Mouse (Mus musculus) forebrain, embryonic 10.5 days (tissue): ENCODE measurements around the gene Pop7. TPM values are rescaled to one million over a fixed set of nuclear protein-coding genes. Genes with fewer than 3 reads are reported as not detected.

Source experiments
- DNase-seq: peaks from one replicate; pipeline ENCODE4 v3.0.0-alpha.2; 2017; ENCODE audit warnings: low spot score; ENCODE audit errors: extremely low spot score
- H3K27ac ChIP-seq: fragments of 300-500 bp; sonication (generic); 2 replicates; pipeline ENCODE4 v1.5.1; 2016; ENCODE audit warnings: mild to moderate bottlenecking
- H3K27me3 ChIP-seq: fragments of 300-500 bp; sonication (generic); 2 replicates; pipeline ENCODE4 v1.6.1; 2016; ENCODE audit warnings: mild to moderate bottlenecking; ENCODE audit not compliant: poor library complexity, severe bottlenecking
- H3K36me3 ChIP-seq: fragments of 300-500 bp; sonication (generic); replicated peaks from 2 replicates; pipeline ENCODE4 v1.6.1; 2016; ENCODE audit warnings: mild to moderate bottlenecking, moderate library complexity
- H3K4me1 ChIP-seq: fragments of 300-500 bp; sonication (generic); 2 replicates; pipeline ENCODE4 v1.6.1; 2016
- H3K4me3 ChIP-seq: fragments of 300-500 bp; sonication (generic); 2 replicates; pipeline ENCODE4 v1.5.1; 2016; ENCODE audit warnings: mild to moderate bottlenecking, moderate library complexity
- H3K9me3 ChIP-seq: fragments of 300-500 bp; sonication (generic); 2 replicates; pipeline ENCODE4 v1.6.1; 2016; ENCODE audit warnings: mild to moderate bottlenecking, moderate library complexity
- WGBS: fragments of 180-500 bp; shearing (Covaris S2); methylation state at CpG from one replicate; pipeline ENCODE4 v1.1.7; 2016; 5-methylcytosine and 5-hydroxymethylcytosine counted together
- microRNA-seq: library from miRNA; unstranded; fragments of <30 nt; microRNA quantifications from one replicate; pipeline ENCODE4, GENCODE M21; 2017
- polyA plus RNA-seq: library from polyadenylated mRNA; unstranded; fragments of >200 nt; fragmentation: Nextera tagmentation; extraction: Ambion mirVana; gene quantifications from 2 replicates; pipeline ENCODE4 v1.2.1, GENCODE M21; 2016

Pop7 gene
- polyA plus RNA-seq, 1 experiment from 2014 or later, result 56.1 TPM

DNA sequence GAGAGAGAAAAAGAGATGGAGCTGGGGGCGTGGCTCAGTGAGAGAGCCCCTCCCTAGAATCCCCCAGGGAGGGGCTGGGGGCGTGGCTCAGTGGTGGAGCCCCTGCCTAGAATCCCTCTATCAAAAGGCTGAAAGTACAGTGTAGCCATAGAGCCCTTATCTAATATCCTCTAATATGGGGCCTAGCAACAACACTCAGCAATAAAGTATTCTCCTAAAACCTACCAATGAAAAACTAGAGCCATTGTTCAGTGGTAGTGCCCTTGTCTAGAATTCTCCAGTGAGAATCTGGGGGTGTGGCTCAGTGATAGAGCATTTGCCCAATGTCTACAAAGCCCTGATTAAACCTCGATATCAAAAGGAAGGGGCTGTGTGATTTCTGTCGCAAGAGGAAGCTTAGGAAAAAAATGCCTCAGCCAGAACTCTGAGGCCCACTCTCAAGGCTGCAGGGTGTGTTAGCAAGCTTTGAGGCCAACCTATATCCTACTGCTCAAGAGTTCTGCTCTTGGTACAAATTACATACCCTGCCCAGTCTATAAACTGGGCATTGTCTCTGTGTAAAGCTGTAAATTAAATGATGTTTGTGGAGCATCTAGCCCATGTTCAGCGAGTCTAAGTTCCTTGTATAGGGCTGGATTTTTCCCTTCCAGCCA lies 29.9 kb downstream of the Pop7 start:
- peaks cover 7% of the 10 kb centered on the region for H3K4me1 ChIP-seq
- no peaks in the 10 kb centered on the region for H3K9me3 ChIP-seq
- DNase-seq, result no peak
- WGBS, result 74% methylated on average over 5 of the region's 5 CpGs
- H3K4me3 ChIP-seq, result no peak overlapping the region
- H3K27ac ChIP-seq, result no peak overlapping the region
- no peaks in the 10 kb centered on the region for H3K27me3 ChIP-seq
- no peaks in the 10 kb centered on the region for H3K36me3 ChIP-seq

DNA sequence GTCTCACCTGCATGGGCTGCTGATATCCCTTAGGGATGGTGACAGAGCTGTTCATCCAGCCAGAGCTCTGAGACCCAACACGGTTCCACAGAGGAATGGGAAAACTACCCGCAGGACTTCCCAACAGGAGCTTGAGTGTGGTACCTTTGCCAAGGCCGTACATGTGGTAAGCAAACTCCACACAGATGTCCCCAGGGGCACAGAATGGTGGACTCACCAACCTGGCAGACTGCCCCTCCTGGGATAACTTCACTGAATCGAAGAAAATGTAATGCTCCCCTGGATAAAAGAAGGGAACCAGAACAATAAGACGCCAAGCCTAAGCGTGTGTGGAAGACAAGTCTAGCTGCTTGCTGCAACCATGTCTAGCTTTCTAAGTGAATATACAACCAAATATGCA lies 35.4 kb downstream of the Pop7 start:
- no peak for DNase-seq
- 95% methylated on average over 6 of the region's 6 CpGs for WGBS
- Histone ChIP-seq H3K36me3 (no peaks in the 10 kb centered on the region), H3K4me1 (no peaks in the 10 kb centered on the region), H3K9me3 (no peaks in the 10 kb centered on the region), H3K27ac (no peak overlapping the region), H3K4me3 (no peak overlapping the region), H3K27me3 (no peaks in the 10 kb centered on the region)

DNA sequence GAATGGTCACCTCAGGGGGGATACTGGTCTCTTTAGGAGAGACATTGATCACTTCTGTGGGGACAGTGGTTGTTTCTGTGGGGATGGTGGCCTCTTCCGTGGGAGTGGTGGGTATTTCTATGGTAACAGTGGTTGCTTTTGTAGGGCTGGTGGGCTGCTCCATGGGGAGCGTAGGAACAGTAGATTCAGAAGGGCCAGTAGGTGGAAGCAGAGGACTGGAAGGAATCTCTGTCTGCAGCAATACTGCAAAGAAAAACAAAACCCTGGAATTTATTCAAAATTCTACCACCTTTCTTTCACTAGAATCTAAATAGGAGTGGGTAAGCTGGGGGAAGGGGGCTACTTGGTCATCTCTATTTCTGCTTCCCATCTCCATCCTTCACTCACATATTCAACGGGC lies 37.3 kb downstream of the Pop7 start:
- Histone ChIP-seq H3K27ac (no peak overlapping the region), H3K4me3 (no peak overlapping the region), H3K4me1 (no peaks in the 10 kb centered on the region), H3K36me3 (no peaks in the 10 kb centered on the region), H3K9me3 (no peaks in the 10 kb centered on the region; the same call in 1 of the 2 replicates), H3K27me3 (no peaks in the 10 kb centered on the region)
- no peak for DNase-seq
- WGBS, result 49% methylated on average over 3 of the region's 3 CpGs

DNA sequence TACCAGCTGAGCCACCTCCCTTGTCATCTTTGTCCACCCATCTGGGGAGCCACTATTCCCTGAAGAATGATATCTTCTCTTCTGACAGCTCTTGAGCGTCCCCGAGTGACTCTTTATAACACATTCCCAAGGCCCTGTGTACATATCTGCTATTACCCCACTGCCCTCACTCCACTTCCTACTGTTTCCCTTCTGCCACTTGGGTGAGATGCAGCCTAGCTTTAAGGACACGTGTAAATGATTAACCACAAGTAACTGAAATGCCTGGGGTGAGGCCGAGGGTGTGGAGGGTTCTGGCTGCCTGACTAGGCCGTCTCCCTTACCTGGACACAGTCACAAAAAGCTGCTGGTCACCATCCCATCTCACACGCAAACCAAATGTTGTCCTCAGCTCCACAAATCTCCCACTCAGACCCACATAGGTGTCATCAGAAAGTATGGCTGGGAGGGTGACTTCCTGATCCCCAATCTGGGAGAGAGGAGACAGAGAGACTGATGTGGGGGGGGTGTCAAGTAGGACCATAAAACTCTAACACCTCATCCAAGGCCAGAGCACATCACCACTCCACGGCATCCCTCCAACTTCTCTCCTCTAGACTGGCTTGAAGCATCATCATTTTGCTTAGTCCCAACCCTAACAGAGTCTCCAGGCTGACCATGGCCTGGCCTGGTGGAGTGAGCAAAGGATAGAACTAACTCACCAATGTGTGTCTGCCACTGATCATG lies 46.3 kb downstream of the Pop7 start:
- Histone ChIP-seq H3K4me3 (no peak overlapping the region), H3K27me3 (no peaks in the 10 kb centered on the region), H3K36me3 (no peaks in the 10 kb centered on the region), H3K4me1 (no peaks in the 10 kb centered on the region), H3K9me3 (no peaks in the 10 kb centered on the region; the same call in 1 of the 2 replicates), H3K27ac (no peak overlapping the region)
- WGBS, result 72% methylated on average over 7 of the region's 7 CpGs
- DNase-seq, result no peak

- H3K36me3 ChIP-seq, result no peaks in the 10 kb centered on the region
- no peaks in the 10 kb centered on the region for H3K27me3 ChIP-seq
- no peak for DNase-seq
- no peaks in the 10 kb centered on the region; the same call in 1 of the 2 replicates for H3K9me3 ChIP-seq
- no peaks in the 10 kb centered on the region for H3K4me1 ChIP-seq
- no peak overlapping the region for H3K27ac ChIP-seq
- no peak overlapping the region for H3K4me3 ChIP-seq
- WGBS, result 85% methylated on average over 6 of the region's 6 CpGs
Observed at GRCm38 (mm10) chr5:137455206-137455605, 47.1 kb downstream of the Pop7 start.

Small RNAs within 50 kb of the gene (microRNA-seq; reads per million reads assigned to microRNA genes)
- gene Mir6418, result not detected

Other genes with a start within 250 kb of the Pop7 start
- 1.9 and 2.3 TPM in 2 replicates for gene Ache, start 215.0 kb downstream of the Pop7 start, polyA plus RNA-seq
- 10.3 and 10.4 TPM in 2 replicates for gene Ufsp1, start 207.9 kb downstream of the Pop7 start, polyA plus RNA-seq
- 205 and 209 TPM in 2 replicates for gene Srrt, start 194.8 kb downstream of the Pop7 start, polyA plus RNA-seq
- gene Trip6, start 188.1 kb downstream of the Pop7 start, polyA plus RNA-seq, result 70.3 and 73.0 TPM in 2 replicates
- gene Slc12a9, start 168.9 kb downstream of the Pop7 start, polyA plus RNA-seq, result 10.6 and 11.8 TPM in 2 replicates
- gene Ephb4, start 152.4 kb downstream of the Pop7 start, polyA plus RNA-seq, result 31.9 and 33.5 TPM in 2 replicates
- 0.10 and 0.12 TPM in 2 replicates for gene Zan, start 25.5 kb downstream of the Pop7 start, polyA plus RNA-seq
- gene Gigyf1, start 16.0 kb upstream of the Pop7 start, polyA plus RNA-seq, result 13.5 and 14.0 TPM in 2 replicates
- gene Epo, start 30.7 kb upstream of the Pop7 start, polyA plus RNA-seq, result 2.9 and 4.8 TPM in 2 replicates
- gene Gnb2, start 31.0 kb upstream of the Pop7 start, polyA plus RNA-seq, result 287 and 288 TPM in 2 replicates
- 2.0 and 4.8 TPM in 2 replicates for gene Actl6b, start 51.0 kb upstream of the Pop7 start, polyA plus RNA-seq
- 1.3 and 2.5 TPM in 2 replicates for gene Tfr2, start 67.3 kb upstream of the Pop7 start, polyA plus RNA-seq
- 14.2 and 15.1 TPM in 2 replicates for gene Mospd3, start 98.5 kb upstream of the Pop7 start, polyA plus RNA-seq
- gene Pcolce, start 111.3 kb upstream of the Pop7 start, polyA plus RNA-seq, result 61.7 and 62.5 TPM in 2 replicates
- 0.09 and 0.26 TPM in 2 replicates for gene Fbxo24, start 126.5 kb upstream of the Pop7 start, polyA plus RNA-seq
- gene Lrch4, start 126.6 kb upstream of the Pop7 start, polyA plus RNA-seq, result 29.0 and 33.4 TPM in 2 replicates
- 11.7 and 14.0 TPM in 2 replicates for gene Gm20605, start 126.7 kb upstream of the Pop7 start, polyA plus RNA-seq
- gene Sap25, start 138.8 kb upstream of the Pop7 start, polyA plus RNA-seq, result 7.3 and 9.8 TPM in 2 replicates
- gene Irs3, start 143.2 kb upstream of the Pop7 start, polyA plus RNA-seq, result 0.31 and 0.42 TPM in 2 replicates
- 27.2 and 28.0 TPM in 2 replicates for gene Agfg2, start 182.2 kb upstream of the Pop7 start, polyA plus RNA-seq
- gene Nyap1, start 239.1 kb upstream of the Pop7 start, polyA plus RNA-seq, result 2.9 and 5.1 TPM in 2 replicates
- gene Tsc22d4, start 243.2 kb upstream of the Pop7 start, polyA plus RNA-seq, result 71.0 and 72.0 TPM in 2 replicates